Mouse (Mus musculus) right cerebral cortex, postnatal 10 days (tissue): ENCODE data around the gene Otop2.

Experiments used
- DNase-seq, 2 experiments: peaks; one replicate each; pipeline ENCODE4 v3.0.0; 2021; ENCODE audit warnings: low spot score in 2 of 2

Otop2 gene

GRCm38 (mm10) chr11:115306863-115307262 is at the start of gene Otop2:
Otop2 (plus strand) TSS chr11:115307163.
- no peak for DNase-seq

DNA sequence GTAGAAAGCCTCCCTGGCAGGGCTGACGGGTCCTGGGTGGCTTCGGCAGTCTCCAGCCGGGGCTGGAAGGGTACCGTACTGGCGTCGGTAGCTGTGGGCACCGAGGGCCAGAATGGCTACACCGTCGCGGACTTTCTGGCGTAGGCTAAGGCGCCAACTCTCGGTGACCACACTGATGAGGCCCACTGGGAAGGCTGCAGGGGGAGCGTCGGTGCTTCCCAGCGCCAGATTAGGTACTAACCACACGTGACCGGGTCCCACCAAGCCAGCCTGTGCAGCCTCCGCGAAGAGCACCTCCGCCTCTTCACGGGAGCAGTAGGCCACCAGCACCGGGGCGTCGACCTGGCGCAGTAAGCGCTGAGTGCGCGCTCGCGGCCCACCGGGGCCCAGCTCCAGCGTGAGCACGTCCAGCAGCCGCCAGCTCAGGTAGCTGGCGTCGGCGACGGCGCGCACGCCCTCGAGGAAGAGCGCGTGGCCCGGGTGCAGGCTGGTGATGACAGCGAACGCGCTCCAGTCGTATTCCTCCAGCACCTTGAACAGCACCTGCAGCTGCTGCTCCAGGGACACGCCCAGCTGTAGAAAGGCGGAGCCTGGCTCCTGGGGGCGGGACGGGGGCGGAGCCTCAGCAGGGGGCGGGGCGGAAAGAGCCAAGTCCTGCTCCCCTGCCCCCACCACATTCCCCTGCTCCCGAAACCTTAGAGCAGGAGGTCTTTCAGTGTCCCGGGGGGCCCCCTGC is 49.0 kb upstream of the Otop2 start:
- no peak for DNase-seq

DNA sequence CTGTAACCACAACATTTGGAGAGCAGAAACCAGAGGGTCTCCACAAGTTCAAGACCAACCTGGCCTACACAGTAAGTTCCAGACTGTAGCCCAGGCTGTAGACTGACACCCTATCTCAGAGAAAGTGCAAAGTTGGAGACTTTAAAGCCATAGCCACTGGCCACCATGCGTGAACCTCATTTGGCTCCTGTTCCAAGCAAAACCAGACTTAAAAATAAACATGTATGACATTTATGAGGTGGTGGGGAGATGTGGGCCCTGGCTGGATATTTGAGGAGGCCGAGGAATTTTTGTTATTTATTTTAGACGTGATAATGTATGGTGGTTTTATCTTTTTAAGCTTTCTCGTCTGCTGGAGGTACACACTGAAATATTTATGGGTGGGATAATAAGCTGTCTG is 47.8 kb upstream of the Otop2 start:
- DNase-seq = no peak

GRCm38 (mm10) chr11:115262954-115263353 is 44.0 kb upstream of the Otop2 start:
- DNase-seq = no peak

DNA sequence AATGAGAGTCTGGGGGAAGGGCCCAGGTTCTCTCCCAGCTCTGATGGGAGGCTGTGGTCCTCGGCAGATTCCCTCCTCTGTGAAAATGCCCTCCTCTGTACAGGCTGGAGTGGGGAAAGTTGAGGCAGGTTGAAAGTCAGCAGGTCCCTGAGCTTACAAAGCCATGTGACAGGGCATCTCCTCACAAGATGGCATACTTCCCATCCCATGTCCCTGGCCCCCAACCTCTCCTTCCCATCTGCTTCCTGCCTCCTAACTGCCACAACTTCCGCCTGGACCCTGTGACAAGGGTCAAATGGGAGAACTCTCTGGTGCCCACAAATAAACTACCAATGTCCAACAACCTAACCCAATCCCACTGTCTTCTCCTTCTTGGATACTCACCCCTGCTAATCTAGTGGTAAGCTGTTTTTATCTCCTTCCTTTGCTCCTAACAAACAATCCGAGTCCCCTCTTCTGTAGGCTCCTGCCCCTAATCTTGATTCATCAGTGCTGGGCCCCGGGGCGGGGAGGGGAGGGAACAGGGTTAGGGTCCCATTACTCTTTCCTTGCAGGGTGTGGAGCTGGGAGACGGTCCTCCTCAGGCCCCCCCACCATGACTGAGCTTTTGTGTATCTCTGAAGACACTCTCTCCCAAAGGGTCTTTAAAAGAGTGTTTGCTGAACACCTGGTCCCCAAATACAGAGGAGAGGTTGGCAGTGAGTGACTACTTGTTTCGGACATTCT is 42.7 kb upstream of the Otop2 start:
- no peak for DNase-seq

- DNase-seq = no peak
These were observed 41.9 kb upstream of the Otop2 start for GRCm38 (mm10) chr11:115264862-115265668.

DNA sequence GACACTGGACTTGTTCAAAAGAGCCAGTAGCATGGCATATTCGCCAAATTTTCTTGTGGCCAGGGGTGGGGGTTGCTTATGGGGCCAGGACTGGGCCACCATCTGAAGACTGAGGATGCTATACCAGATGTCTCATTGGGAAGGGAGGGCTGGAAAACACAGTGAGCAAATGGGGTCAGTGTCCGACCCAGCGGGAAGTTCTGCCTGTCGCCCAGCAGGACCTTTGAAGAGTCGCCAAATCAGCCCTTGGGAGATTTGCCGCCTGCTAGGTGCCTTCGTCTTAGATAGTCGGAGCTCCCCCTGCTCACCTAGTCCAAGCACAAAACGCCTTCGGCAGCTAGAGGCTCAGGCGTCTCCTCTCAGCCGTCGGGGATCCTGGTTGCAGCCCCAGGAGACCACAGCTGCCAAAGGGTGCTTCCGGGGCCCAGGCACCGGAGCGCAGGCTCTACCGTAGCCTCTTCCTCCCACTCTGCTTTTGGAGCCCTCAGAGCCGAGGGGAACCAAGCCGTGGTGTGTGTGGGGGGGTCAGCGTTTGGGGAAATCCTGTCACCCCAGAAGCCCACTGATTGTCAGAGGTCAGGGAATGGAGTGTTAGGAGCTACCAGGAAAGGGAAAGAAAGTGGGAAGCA is 41.1 kb upstream of the Otop2 start:
- no peak for DNase-seq

DNA sequence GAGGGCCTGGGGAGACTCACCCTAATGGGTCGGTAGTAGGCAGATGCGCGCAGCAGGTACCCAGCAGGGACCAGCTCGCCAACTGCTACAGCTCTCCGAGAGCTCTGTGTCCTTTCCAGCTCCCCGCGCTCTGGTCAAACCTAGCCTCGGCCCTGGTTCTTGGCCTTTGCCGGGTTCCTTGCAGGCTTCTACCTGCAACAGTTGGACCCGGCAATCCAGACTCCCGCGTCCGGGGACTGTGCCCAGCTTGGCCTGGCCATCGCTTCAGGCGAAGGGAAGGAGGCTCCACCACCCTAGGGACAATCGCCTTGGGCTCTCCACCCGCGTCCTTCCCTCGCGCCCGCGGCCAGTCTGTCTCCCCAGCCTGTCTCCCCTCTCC is 40.6 kb upstream of the Otop2 start:
- no peak for DNase-seq

- DNase-seq = no peak
These were observed 39.7 kb upstream of the Otop2 start, which contains the start of gene Grin2c for GRCm38 (mm10) chr11:115267061-115267883. Grin2c (minus strand) TSS chr11:115267243.

GRCm38 (mm10) chr11:115267958-115268357 is 39.0 kb upstream of the Otop2 start:
- DNase-seq = no peak

DNA sequence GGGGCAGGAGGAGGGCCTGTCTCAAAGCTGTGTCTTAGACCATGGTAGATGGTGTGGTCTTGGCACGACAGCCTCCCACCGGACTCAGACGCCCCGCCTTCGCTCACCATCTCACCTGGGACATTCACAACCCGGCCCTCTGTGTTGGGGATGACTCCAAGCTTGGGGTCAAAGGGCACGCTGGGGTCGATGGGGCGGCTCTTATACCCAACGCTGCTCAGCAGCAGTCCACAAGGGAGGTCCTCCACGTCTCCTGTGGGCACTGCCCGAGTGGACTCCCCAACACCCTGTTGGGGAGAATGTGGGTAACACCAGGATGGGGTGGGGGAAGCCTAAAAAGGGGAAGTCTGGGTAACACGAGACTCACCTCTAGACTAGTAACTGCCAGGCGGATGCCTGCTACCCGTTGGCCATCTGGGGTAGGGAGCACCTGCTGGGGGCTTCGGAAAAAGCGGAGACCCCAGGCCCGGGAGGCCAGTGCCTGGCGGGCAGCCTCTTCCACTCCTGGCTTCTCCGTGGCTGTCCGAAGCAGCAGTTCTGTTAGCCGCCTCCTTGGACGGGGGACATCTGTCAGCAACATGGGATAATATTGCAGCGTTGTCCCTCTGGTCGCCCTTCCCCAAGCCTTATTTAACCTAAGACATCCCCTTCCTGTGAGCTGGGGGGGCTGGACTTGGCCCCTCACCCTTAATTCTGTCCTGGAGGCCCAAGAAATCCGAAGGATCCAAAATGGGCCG is 37.5 kb upstream of the Otop2 start:
- DNase-seq = no peak

DNA sequence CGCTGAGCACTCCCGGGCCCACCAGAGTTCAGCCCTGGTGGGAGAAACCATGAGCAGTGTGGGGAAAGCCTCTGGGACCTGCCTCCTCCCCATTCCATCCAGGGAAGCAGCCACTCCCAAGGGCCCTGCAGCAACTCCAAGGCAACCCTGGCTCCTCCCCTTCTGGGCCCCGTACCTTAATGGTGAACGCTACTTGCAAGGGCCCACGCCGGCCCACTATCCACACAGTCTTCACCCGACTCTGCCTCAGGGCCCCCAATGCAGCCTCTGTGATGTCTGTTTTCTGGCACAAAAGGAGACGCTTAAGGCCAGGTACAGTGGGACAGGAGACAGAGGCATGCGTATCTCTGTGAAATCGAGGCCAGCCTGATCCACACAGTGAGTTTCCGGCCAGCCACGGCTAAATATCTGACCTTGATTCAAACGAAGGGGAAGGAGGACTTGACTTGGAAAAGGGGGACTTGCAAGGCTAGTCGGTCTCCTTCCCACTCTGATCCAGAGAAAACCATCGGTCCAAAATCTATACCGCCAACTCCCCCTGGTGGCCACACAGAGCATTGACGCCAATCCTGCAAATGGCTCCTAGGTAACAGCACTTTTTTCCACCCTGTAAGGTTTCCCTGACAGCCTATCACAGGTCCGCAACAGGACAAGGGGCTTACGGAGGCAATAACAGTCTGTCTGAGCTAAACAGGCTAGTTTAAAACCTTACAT is 36.7 kb upstream of the Otop2 start:
- peak; percentile 86 to 90 for DNase-seq

DNA sequence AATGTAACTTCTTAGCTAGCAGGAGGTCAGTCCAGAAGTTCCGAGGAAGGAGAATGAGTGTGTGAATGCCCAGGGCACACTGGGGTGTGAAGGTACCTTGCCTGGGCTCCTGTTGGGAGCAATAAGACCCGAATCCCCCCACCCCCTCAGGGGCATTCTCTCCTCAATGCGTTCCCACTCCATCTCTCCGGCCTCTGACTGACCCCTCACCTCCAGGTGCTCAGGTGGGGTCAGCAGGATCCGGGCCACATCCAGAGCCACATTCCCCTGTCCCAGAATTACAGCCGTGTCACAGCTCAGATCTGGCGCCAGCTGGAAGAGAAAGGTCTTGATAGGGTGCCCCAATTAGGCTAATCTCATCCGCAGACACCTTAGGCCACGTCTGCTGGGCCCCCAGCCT is 35.9 kb upstream of the Otop2 start:
- peak in 1 of 2 experiments; percentile 30 for DNase-seq

- peak in 1 of 2 experiments; percentile 25 for DNase-seq
These were observed 35.5 kb upstream of the Otop2 start for GRCm38 (mm10) chr11:115271481-115271880.

DNA sequence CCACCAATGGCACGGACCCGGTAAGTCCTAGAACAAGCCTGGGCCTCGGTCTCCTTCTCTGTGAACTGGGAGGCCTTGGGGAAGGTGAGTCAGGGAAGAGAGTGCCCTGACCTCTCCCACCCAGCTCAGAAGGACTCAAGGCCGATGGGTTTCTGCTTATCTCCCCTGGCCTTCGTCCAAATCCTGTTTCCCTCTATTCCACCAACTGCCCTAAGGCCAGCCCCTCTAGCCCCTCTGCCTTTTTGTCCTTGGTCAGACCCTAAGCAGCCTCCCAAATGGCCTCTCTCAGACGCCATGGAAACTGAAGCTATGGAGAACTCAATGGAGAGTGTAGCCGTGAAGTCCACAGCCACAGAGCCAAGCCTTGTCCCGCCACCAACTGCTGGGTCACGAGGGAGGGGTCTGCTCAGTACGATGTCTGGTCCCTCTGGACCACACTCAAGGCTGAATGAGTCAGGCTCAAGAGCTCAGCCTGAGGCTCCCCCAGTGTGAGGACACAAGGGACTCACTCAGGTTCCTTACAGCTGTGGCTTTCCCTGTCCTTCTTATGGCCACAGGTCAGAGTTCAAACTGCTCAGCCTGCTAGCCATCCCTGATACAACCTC is 34.0 kb upstream of the Otop2 start:
- peak in 1 of 2 experiments; percentile 29 for DNase-seq

- DNase-seq = no peak
These were observed 33.2 kb upstream of the Otop2 start for GRCm38 (mm10) chr11:115273735-115274134.

GRCm38 (mm10) chr11:115274178-115274577 is 32.8 kb upstream of the Otop2 start:
- DNase-seq = no peak

- no peak for DNase-seq
These were observed 32.2 kb upstream of the Otop2 start for GRCm38 (mm10) chr11:115274771-115275170.

DNA sequence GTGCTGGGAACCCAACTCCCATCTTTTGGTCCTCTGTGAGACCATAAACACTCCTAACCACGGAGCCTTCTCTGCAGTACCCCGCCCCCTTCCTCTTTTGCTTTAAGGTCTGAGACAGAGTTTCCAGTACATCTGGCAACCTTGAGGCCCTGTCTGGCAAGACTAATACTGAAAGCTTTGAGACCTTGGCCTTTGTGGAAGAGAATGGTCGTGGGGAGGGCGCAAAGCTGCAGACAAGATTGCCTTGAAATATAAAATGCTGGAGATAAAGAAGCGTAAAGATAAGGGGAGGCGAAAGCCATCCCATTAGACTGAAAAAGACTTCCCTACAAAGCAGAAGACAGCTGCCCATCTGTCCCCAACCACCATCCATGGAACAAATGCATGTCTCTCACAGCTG is 31.5 kb upstream of the Otop2 start:
- no peak for DNase-seq
